Mouse (Mus musculus) midbrain, embryonic 11.5 days (tissue): Measurements from ENCODE around the gene Acp5. TPM values are rescaled to one million over a fixed set of nuclear protein-coding genes. Genes with fewer than 3 reads are reported as not detected.

Experiments
- ATAC-seq: fragments of 200-750 bp; cut with Nextera tagmentation; 2 replicates; pipeline ENCODE4 v1.8.0; 2017; ENCODE audit warnings: moderate TSS enrichment, moderate library complexity; ENCODE audit not compliant: low FRiP score
- DNase-seq: peaks from one replicate; pipeline ENCODE4 v3.0.0; 2015; ENCODE audit warnings: low spot score; ENCODE audit errors: missing footprints
- H3K27ac ChIP-seq: fragments of 300-500 bp; sonication (generic); 2 replicates; pipeline ENCODE4 v1.5.1; 2014; ENCODE audit warnings: low read depth, low read length
- H3K27me3 ChIP-seq: fragments of 300-500 bp; sonication (generic); 2 replicates; pipeline ENCODE4 v1.6.1; 2014; ENCODE audit warnings: mild to moderate bottlenecking, low read length, moderate library complexity, mixed read lengths; ENCODE audit not compliant: control insufficient read depth, insufficient read depth
- H3K36me3 ChIP-seq: fragments of 300-500 bp; sonication (generic); 2 replicates; pipeline ENCODE4 v1.6.1; 2014; ENCODE audit warnings: mild to moderate bottlenecking, low read length, moderate library complexity, mixed read lengths; ENCODE audit not compliant: control insufficient read depth, insufficient read depth
- H3K4me1 ChIP-seq: fragments of 300-500 bp; sonication (generic); 2 replicates; pipeline ENCODE4 v1.6.1; 2014; ENCODE audit warnings: low read length; ENCODE audit not compliant: control insufficient read depth, insufficient read depth
- H3K4me2 ChIP-seq: fragments of 300-500 bp; sonication (generic); 2 replicates; pipeline ENCODE4 v1.6.1; 2014; ENCODE audit warnings: mild to moderate bottlenecking, moderate library complexity
- H3K4me3 ChIP-seq: fragments of 300-500 bp; sonication (generic); 2 replicates; pipeline ENCODE4 v1.5.1; 2014; ENCODE audit warnings: low read depth, low read length
- H3K9ac ChIP-seq: fragments of 300-500 bp; sonication (generic); 2 replicates; pipeline ENCODE4 v1.6.1; 2014; ENCODE audit warnings: low read length
- H3K9me3 ChIP-seq: fragments of 300-500 bp; sonication (generic); 2 replicates; pipeline ENCODE4 v1.6.1; 2016; ENCODE audit warnings: low read length; ENCODE audit not compliant: control insufficient read depth
- WGBS: fragments of 180-500 bp; shearing (Covaris S2); extraction: QIAGEN DNeasy Blood & Tissue Kit; methylation state at CpG from one replicate; pipeline ENCODE4 v1.1.7; 2014; 5-methylcytosine and 5-hydroxymethylcytosine counted together
- polyA plus RNA-seq: library from polyadenylated mRNA; unstranded; fragments of >200 nt; fragmentation: Nextera tagmentation; extraction: Ambion mirVana; gene quantifications from 2 replicates; pipeline ENCODE4 v1.2.1, GENCODE M21; 2014

Acp5 gene
- polyA plus RNA-seq, 1 experiment from 2014 or later: 15.4 TPM

DNA sequence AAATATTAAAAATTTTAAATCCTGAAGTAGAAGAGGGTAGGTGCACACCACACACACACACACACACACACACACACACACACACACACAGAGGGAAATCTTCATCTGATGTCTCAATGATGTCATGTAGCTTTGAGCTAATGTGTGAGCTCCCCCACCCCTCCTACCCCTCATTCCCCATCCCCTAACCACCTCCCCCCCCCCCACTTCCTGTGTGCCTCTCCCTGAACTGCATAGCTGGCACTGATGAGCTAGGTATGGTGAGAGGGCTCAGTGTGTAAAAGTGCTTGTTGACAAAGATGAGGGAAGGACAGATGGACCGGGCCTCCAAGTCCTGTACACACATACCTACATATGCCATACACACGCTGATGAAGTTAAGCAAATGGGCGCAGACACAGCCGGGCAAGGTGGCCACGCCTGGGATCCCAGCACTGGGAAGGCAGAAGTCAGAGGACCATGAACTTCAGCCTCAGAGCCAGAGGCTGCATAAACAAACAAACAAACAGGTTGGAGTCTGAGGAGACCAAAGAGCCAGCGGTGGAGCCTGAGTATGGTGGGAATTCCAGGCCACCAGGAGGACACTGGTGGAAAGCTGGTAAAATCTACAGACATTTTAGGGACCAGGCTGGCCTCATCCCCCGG, 1.1 kb downstream of the Acp5 start:
- Histone ChIP-seq H3K27ac (no peak overlapping the region), H3K4me3 (no peak overlapping the region), H3K9ac (no peak overlapping the region; the same call in 1 of the 2 replicates), H3K4me1 (peaks cover 7% of the 10 kb centered on the region; the same call in 1 of the 2 replicates), H3K4me2 (no peak overlapping the region), H3K27me3 (peaks cover 15% of the 10 kb centered on the region), H3K9me3 (no peaks in the 10 kb centered on the region), H3K36me3 (no peaks in the 10 kb centered on the region)
- 87% methylated on average over 7 of the region's 7 CpGs for WGBS
- ATAC-seq (no peak), DNase-seq (no peak)

DNA sequence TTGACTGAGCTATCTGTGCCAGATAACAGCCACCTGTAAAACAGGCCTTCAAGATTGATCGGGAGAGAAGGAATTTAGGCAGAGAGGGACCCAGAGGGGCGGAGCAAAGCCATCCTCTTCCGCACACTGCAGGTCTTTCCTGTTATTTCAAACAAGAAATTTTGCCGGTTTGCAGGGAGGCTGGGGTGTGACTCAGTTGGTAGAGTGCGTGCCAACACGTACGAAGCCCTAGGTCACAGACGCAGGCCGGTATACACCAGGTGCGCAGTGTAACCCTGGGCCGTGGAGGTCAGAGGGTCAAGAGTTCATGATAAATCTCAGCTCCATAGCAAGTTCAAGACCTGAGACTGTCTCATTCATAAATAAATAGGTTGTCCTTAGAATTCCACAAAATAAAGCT, 3.3 kb downstream of the Acp5 start:
- peaks cover 15% of the 10 kb centered on the region for H3K27me3 ChIP-seq
- 50% methylated on average over 11 of the region's 11 CpGs for WGBS
- H3K36me3 ChIP-seq: no peaks in the 10 kb centered on the region
- ATAC-seq (no peak), DNase-seq (peak; percentile 47)
- no peak overlapping the region for H3K4me2 ChIP-seq
- H3K9me3 ChIP-seq: no peaks in the 10 kb centered on the region
- no peak overlapping the region for H3K9ac ChIP-seq
- no peak overlapping the region for H3K27ac ChIP-seq
- peaks cover 4% of the 10 kb centered on the region; the same call in 1 of the 2 replicates for H3K4me1 ChIP-seq
- H3K4me3 ChIP-seq: no peak overlapping the region

DNA sequence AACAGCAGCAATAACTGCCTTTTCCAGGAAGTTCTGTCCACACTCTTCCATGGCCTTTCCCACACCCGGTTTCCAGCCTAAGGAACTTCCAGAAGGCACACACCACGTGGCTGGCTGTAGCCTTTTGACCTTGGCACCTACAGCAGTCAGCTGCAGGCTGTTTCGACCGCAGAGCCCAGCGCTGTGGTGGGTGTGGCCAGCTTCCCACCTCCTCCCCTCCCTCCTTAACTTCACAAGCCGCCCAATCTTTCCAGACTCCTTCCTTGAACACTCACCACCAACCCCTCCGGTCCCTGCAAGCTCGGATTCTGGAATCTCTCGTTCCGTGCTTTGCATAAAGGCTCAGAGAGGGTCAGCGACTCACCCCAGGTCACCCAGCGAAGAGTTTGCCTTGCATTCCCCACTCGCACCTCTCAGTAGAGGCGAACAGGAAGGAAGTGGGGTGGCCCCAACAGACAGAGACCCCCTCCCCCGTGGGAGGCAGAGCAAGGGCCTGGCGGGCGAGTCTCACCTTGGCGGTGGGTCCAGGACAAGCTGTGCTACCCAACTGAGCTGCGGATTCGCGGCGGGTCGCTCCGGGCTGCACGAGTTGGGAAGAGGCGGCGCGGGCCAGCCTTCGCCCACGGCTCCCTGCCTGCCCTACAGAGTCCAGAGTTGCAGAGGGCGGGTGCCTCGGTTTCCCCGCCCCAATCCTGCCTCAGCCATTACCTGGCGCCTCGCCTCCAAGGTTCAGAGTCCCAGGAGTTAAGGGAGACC, 4.1 kb downstream of the Acp5 start:
- Histone ChIP-seq H3K4me2 (peak overlapping the region; percentile 39), H3K9me3 (no peaks in the 10 kb centered on the region), H3K36me3 (no peaks in the 10 kb centered on the region), H3K27ac (no peak overlapping the region), H3K4me3 (peak overlapping the region; percentile 20), H3K9ac (0 out of 2 replicates have a peak overlapping the region, but pooled peaks have one; percentile 16), H3K27me3 (peaks cover 15% of the 10 kb centered on the region), H3K4me1 (no peaks in the 10 kb centered on the region)
- peak; percentile 82 for DNase-seq
- 0 out of 2 replicates have a peak, but pooled peaks have one; percentile 24 for ATAC-seq
- 2% methylated on average over 35 of the region's 35 CpGs for WGBS

DNA sequence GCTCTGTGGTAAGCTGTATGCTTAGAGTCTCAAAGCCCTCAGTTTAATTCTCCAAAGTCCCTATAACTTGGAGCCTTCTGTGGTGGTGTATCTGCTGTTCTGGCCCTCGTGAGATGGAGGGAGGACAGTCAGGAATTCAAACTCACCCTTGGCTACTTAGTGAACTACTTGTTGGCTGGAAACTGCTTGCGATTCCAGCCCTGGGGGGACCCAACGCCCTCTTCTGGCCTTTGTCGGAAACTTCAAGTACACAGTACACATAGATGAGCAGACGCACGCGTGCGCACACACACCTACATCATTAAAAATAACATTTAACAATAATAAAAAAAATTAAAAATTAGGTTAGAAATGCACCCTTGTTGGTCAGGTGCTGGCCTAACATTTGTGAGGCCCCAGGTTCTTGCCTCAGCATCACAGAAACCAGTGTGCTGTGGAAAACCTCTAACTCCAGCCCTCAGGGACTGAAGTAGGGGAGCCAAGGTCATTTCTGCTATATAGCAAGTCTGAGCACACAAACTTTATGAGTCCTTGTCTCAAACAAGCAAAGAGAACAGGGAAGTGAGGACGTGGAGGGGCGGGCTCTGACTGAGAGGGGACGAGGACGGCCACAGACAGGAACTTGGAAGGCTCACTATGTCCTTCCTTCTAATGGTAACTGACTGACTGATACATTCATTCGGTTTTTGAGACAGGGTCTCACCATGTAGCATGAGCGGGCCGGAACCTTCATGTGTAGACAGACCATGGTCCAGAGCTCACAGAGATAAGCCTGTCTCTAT, 10.1 kb downstream of the Acp5 start:
- H3K4me2 ChIP-seq: no peak overlapping the region
- no peak overlapping the region for H3K4me3 ChIP-seq
- no peaks in the 10 kb centered on the region for H3K4me1 ChIP-seq
- peak; percentile 37 for DNase-seq
- H3K9ac ChIP-seq: no peak overlapping the region
- no peaks in the 10 kb centered on the region for H3K36me3 ChIP-seq
- no peaks in the 10 kb centered on the region for H3K9me3 ChIP-seq
- peaks cover 2% of the 10 kb centered on the region; the same call in 1 of the 2 replicates for H3K27me3 ChIP-seq
- WGBS: 88% methylated on average over 15 of the region's 15 CpGs
- ATAC-seq: no peak
- no peak overlapping the region for H3K27ac ChIP-seq

DNA sequence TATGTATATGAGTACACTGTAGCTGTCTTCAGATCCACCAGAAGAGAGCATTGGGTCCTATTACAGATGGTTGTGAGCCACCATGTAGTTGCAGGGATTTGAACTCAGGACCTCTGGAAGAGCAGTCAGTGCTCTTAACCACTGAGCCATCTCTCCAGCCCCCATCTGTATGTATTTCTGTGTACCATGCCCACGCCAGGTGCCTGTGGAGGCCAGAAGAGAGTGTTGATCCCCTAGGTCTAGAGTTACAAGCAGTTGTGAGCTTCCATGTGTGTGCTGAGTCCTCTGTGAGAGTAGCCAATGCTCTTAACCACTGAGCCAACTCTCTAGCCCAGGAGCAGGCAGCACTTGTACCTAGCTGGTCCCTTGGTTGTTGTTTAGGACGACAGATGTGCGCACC, 11.3 kb downstream of the Acp5 start:
- no peak overlapping the region for H3K4me3 ChIP-seq
- DNase-seq: peak; percentile 77
- 87% methylated on average over 3 of the region's 3 CpGs for WGBS

DNA sequence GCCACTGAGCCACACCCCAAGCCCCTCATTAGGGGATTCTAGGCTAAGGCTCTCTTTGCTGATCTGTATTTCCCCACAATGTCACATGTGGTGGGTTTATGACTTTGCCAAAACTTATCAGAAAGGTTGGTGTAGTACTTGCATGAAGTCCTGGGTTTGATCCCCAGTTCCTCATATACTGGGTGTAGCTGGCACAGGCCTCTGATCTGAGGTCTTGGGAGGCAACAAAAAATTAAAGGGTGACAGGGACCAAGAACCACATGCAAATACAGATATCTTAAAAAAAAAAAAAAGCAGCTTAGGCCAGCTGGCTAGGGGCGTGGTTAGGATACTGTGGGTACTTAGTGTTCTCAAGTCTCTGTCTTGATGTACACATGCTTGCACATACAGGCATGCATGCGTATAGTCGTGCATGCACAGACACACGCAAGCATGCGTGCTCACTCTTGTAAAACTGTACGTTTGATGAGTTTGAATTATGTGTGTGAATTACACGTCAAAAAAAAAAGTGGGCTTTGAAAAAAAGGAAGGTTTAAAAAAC, 12.4 kb downstream of the Acp5 start:
- WGBS: 85% methylated on average over 7 of the region's 7 CpGs

More for the DNA sequence above, 11.3 kb downstream of the Acp5 start:
- Histone ChIP-seq H3K36me3 (no peaks in the 10 kb centered on the region), H3K4me1 (no peaks in the 10 kb centered on the region), H3K27ac (no peak overlapping the region), H3K9ac (no peak overlapping the region), H3K27me3 (no peaks in the 10 kb centered on the region), H3K4me2 (no peak overlapping the region), H3K9me3 (no peaks in the 10 kb centered on the region)
- ATAC-seq: no peak

DNA sequence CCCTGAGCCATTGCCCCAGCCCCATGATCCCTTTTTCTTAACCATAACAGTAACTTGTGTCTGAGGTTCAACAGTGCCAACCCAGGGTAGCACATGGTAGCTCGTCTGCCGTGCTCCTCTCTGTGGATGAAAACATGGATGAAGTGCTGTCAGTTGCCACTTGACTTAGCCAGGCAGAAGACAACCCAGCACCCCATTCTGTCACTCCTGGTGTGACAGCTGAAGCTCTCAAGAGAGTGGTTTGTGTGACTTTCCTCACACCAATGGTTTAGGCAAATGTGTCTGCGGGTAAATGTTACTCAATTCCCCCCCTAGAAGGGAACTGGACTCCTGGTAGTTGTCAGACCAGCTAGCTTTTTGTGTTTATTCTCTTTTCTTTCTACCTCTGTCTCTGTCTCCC, 13.5 kb downstream of the Acp5 start:
- H3K27ac ChIP-seq: no peak overlapping the region
- H3K9ac ChIP-seq: no peak overlapping the region
- H3K4me2 ChIP-seq: no peak overlapping the region
- no peaks in the 10 kb centered on the region for H3K9me3 ChIP-seq
- DNase-seq: no peak
- peaks cover 3% of the 10 kb centered on the region; the same call in 1 of the 2 replicates for H3K4me1 ChIP-seq
- H3K4me3 ChIP-seq: no peak overlapping the region
- 86% methylated on average over 3 of the region's 3 CpGs for WGBS
- H3K36me3 ChIP-seq: no peaks in the 10 kb centered on the region
- no peaks in the 10 kb centered on the region for H3K27me3 ChIP-seq
- ATAC-seq: no peak

More for the DNA sequence above, 12.4 kb downstream of the Acp5 start:
- no peak for ATAC-seq
- no peak overlapping the region for H3K27ac ChIP-seq
- no peaks in the 10 kb centered on the region for H3K36me3 ChIP-seq
- H3K4me1 ChIP-seq: no peaks in the 10 kb centered on the region
- H3K4me2 ChIP-seq: no peak overlapping the region
- H3K4me3 ChIP-seq: no peak overlapping the region
- H3K9ac ChIP-seq: no peak overlapping the region
- H3K9me3 ChIP-seq: no peaks in the 10 kb centered on the region
- no peaks in the 10 kb centered on the region for H3K27me3 ChIP-seq
- DNase-seq: peak; percentile 26

DNA sequence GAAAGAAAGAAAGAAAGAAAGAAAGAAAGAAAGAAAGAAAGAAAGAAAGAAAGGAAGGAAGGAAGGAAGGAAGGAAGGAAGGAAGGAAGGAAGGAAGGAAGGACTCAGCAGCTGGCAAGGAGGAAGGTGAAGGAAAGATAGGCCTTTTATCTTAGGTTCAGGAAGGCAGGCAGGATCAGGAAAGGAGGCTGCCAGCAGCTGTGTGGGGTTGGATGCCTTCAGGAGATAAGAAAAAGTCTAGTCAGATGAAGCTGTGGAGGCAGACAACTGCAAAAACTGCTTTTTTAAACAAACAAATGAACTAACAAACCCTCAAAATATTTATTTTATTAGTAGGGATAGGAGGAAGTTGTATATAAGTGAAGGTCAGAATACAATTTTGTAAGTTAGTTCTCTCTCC, 14.0 kb downstream of the Acp5 start:
- DNase-seq: no peak
- Histone ChIP-seq H3K4me2 (no peak overlapping the region), H3K9ac (no peak overlapping the region), H3K4me3 (no peak overlapping the region), H3K27ac (no peak overlapping the region), H3K36me3 (no peaks in the 10 kb centered on the region), H3K9me3 (no peaks in the 10 kb centered on the region), H3K4me1 (peaks cover 3% of the 10 kb centered on the region; the same call in 1 of the 2 replicates), H3K27me3 (no peaks in the 10 kb centered on the region)
- ATAC-seq: no peak
